Mouse (Mus musculus): ENCODE measurements around the gene Selenbp1.
A peak's percentile ranks its signal among the peaks of the same experiment; 100 is the strongest.

The Selenbp1 gene

DNA sequence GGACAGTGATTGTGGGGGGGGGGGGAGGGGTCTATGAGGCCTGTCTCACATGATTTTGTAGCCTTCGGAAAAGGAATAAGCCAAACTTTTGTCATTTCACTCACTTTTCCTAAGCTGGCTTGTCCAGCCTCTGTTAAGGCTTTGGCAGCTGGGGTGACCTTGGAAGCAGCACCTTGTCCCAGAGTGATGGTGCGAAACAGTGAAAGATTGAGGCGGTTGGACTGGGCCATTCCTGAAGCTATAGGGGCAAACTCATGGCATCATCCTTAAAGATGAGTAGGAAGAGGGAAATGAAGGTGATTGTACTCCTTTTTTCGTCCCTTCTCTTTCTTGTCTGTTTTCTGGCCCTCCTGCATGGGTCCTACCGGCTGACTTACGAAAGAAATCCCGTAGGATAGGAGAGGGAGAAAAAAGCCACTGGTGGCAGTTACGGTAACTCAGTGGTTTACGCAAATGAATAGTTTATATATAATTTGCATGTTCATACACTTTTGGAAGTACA lies 41.2 kb downstream of the Selenbp1 start:
- DNase-seq (ENCODE audit: low read depth in 2 of 2, low spot score in 2 of 2), result no peak

DNA sequence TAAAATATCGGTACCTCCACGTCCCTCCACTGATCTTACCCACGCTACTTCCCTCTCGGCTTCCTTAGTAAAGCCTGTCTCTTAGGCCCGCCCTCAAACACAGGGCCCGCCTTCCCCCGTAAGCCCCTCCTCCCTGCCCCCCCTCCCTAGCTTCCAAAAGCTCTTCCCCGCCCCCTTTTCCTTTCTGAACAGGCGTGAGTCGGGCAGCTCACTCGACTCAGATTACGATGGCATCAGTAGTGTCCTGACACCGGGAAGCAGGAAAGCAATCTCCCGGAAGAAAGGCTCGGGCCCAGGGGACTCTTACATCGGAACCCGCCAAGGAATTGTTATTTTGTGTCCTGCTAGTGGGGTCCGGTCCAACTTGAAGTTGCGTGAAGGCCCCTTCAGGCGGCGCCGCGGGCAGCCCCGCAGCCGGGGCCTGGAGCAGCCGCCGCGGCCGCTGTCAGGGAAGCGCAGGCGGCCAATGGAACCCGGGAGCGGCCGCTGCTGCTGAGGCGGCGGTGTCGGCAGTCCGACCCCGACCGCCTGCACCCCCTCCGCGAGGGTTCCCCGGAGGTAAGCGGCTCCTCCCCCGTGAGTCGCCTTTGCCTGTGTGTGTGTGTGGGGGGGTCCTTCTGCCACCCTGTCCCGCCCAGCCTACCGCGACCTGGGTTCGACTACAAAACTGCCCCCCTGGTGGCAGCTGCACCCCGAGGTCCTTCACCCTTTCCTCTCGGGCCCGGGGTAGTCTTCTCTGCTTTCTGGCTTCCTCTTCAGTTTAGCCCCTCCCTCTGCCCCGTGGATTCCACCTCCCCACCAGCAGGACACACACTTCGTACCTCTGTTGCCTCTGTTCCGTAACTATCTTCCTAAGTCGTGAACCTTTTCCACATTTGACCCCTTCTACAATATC lies 41.9 kb downstream of the Selenbp1 start, which contains the start of gene Pi4kb:
Pi4kb (plus strand) TSS at position 204 of the 895 bp plus-strand sequence.
- peak; percentile 80 to 92 for DNase-seq (ENCODE audit: low read depth in 2 of 2, low spot score in 2 of 2)

DNA sequence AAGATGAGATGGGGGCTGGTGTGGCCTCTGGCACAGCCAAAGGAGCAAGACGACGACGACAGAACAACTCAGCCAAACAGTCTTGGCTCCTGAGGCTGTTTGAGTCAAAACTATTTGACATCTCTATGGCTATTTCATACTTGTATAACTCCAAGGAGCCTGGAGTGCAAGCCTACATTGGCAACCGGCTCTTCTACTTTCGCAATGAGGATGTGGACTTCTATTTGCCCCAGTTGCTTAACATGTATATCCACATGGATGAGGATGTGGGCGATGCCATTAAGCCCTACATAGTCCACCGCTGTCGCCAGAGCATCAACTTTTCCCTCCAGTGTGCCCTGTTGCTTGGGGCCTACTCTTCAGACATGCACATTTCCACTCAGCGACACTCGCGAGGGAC lies 51.5 kb downstream of the Selenbp1 start:
- DNase-seq (ENCODE audit: low read depth in 2 of 2, low spot score in 2 of 2), result no peak

DNA sequence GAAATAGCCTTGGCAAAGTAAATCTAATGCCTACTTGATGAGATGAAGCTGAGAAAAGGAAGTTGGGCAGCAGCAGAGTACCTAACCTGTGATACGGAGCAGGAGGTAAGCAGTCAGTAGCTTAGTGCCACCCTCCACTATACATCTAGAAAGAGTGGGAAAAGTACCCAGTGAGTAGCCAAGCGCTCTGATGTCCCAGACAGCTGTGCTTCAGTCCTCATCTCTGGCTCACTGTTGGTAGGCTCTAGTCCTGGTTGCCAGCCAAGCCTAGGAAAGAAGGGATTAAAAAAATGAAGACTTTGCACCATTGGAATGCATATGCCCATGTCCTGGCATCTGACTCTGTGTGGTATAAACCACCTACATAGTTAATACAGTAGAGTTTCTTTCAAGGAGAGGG lies 52.7 kb downstream of the Selenbp1 start:
- no peak for DNase-seq (ENCODE audit: low read depth in 2 of 2, low spot score in 2 of 2)

DNA sequence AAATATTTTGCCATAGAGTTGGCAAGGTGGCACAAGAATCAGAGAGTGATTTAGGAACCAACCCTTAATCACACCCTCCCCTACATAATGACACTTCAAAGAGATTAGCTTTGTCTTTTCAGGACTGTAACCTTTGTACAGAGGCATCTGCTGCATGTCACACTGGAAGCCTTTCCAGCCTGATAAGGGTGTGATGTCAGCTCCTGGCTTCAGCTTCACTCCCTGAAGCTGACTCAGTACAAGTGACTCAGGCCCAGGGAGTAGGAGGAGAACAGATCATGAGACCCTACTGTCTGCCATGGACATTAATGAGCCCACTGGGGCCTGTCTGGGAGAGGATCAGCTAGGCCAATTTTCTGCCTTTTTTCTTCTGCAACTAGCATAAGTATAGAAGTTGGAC lies 54.7 kb downstream of the Selenbp1 start:
- DNase-seq (ENCODE audit: low read depth in 2 of 2, low spot score in 2 of 2), result no peak

DNA sequence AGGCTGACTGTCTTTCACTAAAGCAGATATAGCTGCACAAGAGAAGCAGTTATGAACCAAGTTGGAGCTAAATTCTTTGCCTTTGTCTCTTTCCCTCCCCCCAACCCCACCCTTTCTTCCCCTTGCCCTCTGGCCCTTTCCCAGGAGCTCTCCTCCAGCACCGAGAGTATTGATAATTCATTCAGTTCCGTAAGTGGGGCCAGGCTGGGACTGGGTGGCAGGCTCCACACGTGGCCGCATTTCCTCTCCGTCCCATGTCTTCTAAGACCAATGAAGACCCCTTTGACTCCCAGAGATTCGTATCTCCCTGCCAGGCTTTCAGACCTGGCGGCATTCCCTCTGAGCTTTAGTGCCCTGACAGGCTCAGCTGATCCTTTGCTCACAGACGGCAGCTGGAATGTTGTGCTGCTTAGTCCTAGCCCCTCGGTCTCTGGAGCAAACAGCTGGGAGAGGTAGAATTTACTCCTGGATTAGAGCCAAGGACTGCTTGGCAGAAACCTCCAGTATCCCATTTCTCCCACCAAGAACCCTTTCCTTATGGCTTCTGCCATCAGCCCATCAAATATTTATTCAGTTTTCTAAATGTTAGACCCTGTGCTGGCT lies 56.4 kb downstream of the Selenbp1 start:
- no peak for DNase-seq (ENCODE audit: low read depth in 2 of 2, low spot score in 2 of 2)
